Mouse (Mus musculus) CD4-positive, CD25-positive, alpha-beta regulatory T cell, adult 2 months (primary cell): ENCODE data around the gene Gm20716.

Experiments
- DNase-seq: peaks from one replicate; pipeline ENCODE4 v3.0.0-alpha.2; 2012; ENCODE audit warnings: low read depth, low spot score

The Gm20716 gene

GRCm38 (mm10) chr2:168229116-168230025, 793 bp downstream of the Gm20716 start:
- peak; percentile 69 for DNase-seq

GRCm38 (mm10) chr2:168223326-168223725, 6.8 kb downstream of the Gm20716 start:
- no peak for DNase-seq

- DNase-seq: no peak
Measured at GRCm38 (mm10) chr2:168213788-168214397, 16.3 kb downstream of the Gm20716 start.

- DNase-seq: no peak
Measured at GRCm38 (mm10) chr2:168207883-168208282, 22.3 kb downstream of the Gm20716 start.

GRCm38 (mm10) chr2:168206725-168207644, 23.2 kb downstream of the Gm20716 start, which contains the start of gene Adnp:
TSS of gene Adnp (minus strand) at chr2:168207112.
- peak; percentile 99 for DNase-seq

GRCm38 (mm10) chr2:168205681-168206631, 24.2 kb downstream of the Gm20716 start:
- peak; percentile 54 for DNase-seq

- peak; percentile 97 for DNase-seq
Measured at GRCm38 (mm10) chr2:168205265-168205664, 24.9 kb downstream of the Gm20716 start.

GRCm38 (mm10) chr2:168204476-168204999, 25.6 kb downstream of the Gm20716 start:
- peak; percentile 14 for DNase-seq

- no peak for DNase-seq
Measured at GRCm38 (mm10) chr2:168200014-168200691, 30.0 kb downstream of the Gm20716 start.

- DNase-seq: no peak
Measured at GRCm38 (mm10) chr2:168199476-168199875, 30.7 kb downstream of the Gm20716 start.

- DNase-seq: no peak
Measured at GRCm38 (mm10) chr2:168198421-168198820, 31.7 kb downstream of the Gm20716 start.

- DNase-seq: no peak
Measured at GRCm38 (mm10) chr2:168195721-168196120, 34.4 kb downstream of the Gm20716 start.

GRCm38 (mm10) chr2:168193685-168194084, 36.5 kb downstream of the Gm20716 start:
- no peak for DNase-seq

- no peak for DNase-seq
Measured at GRCm38 (mm10) chr2:168191856-168192255, 38.3 kb downstream of the Gm20716 start.

- no peak for DNase-seq
Measured at GRCm38 (mm10) chr2:168175946-168176345, 54.2 kb downstream of the Gm20716 start.

GRCm38 (mm10) chr2:168170167-168170685, 59.9 kb downstream of the Gm20716 start:
- DNase-seq: peak; percentile 69

GRCm38 (mm10) chr2:168169800-168170113, 60.4 kb downstream of the Gm20716 start:
- DNase-seq: no peak

- no peak for DNase-seq
Measured at GRCm38 (mm10) chr2:168168892-168169799, 61.0 kb downstream of the Gm20716 start.

- DNase-seq: no peak
Measured at GRCm38 (mm10) chr2:168167781-168168180, 62.4 kb downstream of the Gm20716 start.
